Mouse (Mus musculus): ENCODE data around the gene D330045A20Rik. TPM values are rescaled to one million over a fixed set of nuclear protein-coding genes. Genes with fewer than 3 reads are reported as not detected.
"Not testable (repeated sequence)": the region's sequence is repeated elsewhere in the genome, so short reads cannot be mapped to it uniquely, and the experiment has no call there.

Gene D330045A20Rik
- under 1 TPM in 2 of 4 experiments, not detected in 2; 0.06 to 0.08 TPM for total RNA-seq (2022)

GRCm38 (mm10) chrX:139480022-139480894, at the start of gene D330045A20Rik:
Gene D330045A20Rik, plus strand, starts transcription at chrX:139480367.
- no peak for DNase-seq (ENCODE audit: low spot score)

DNA sequence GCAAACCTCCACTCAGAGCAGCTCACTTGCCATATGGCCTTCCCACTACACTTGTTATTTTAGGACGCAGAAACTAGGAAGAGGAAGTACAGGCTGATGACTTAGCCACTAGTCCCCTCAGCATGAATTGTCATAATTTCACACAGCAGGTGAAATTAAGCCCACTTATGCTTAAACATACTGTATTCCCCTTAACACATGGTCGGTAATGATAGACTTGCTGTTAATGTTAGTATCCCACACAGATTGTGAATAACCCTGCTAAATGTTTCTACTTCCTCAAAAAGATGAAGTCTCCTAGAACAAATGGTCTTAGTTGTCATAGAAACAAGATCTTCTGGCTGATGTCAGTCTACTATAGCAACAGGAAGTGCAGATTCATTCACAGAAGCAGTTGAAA, 47.6 kb upstream of the D330045A20Rik start:
- peak; percentile 0 for DNase-seq (ENCODE audit: low spot score)

GRCm38 (mm10) chrX:139435202-139435601, 45.0 kb upstream of the D330045A20Rik start:
- no peak for DNase-seq (ENCODE audit: low spot score)

DNA sequence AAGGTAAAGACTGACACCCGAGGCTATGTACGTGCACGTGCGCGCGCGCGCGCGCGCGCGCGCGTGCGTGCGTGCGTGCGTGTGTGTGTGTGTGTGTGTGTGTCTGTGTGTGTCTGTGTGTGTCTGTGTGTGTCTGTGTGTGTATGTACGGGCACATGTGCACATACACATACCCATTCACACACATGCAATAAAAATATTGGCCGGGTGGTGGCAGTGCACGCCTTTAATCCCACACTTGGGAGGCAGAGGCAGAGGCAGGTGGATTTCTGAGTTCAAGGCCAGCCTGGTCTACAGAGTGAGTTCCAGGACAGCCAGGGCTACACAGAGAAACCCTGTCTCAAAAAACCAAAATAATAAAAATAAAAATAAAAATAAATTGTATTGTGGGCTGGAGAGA, 39.1 kb upstream of the D330045A20Rik start:
- not testable (repeated sequence) for DNase-seq (ENCODE audit: low spot score)

GRCm38 (mm10) chrX:139456812-139457211, 23.4 kb upstream of the D330045A20Rik start:
- no peak for DNase-seq (ENCODE audit: low spot score)

DNA sequence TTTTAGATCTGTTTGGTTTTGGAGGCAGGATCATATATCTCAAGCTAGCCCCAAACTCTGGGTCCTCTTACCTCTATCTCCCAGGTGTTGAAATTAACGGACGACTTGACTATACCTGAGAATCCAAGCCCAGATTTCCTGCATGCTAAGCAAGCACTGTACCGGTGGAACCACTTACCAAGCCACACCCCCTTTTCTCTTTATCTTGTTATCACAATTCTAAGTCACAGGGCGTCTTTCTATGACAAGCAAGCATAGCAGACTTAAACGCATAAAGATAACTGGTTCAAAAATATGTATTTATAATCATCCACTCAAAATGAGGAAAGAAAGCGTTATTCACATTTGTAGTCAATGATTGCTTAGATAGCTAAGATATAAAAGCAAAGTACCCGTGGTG, 1.9 kb downstream of the D330045A20Rik start:
- DNase-seq (ENCODE audit: low spot score), result no peak

DNA sequence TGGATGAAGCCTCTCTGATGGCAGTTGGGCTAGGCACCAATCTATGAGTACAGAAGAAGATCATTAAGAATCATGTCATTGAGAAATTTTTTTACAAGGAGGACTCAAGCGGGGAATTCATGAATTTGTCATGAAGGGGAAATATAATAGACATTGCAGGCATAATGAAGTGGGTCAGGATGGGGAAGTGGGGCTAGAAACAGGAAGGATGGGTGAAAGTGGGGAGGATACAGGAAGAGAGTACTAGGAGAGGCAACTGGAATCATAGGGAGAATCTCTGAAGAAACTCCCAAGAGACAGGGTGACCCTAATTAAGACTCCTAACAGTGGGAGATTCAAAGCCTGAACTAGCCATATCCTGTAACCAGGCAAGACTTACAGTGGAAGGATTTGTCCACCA, 4.8 kb downstream of the D330045A20Rik start:
- no peak for DNase-seq (ENCODE audit: low spot score)

DNA sequence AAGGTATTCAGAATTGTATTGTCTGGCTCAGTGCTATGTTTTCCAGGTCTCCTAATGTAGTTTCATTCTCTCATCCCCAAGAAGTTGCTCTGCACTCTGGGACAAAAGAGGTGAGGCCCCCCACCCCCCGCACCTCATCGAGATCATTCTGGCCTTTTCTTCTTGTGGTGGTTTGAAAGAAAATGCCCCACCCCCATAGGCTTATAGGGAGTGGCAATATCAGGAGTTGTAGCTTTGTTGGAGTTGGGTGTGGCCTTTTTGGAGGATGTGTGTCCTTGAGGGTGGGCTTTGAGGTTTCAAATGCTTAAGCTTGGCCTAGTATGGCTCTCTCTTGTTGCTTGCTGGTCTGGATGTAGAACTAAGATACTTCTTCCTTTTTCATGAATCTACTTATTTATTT, 36.0 kb downstream of the D330045A20Rik start:
- no peak for DNase-seq (ENCODE audit: low spot score)

DNA sequence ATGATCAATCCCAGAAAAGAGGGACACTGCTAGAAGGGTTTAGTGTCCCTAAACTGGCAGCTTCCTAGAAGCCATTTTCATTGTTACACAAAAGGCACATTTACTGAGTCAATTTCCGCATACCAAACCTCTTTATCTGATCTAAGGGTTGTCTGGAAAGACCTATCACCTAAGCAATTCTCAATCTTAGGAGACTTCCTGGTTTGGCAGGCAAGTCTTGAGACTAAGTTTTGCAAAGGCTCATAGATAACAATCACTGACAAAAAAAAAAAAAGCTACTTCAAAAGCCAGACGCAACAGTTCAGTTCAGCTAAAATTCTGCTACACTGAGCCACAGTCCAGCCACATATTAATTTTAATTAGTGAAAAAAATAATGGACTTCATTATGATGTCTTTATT, 39.1 kb downstream of the D330045A20Rik start:
- DNase-seq (ENCODE audit: low spot score), result no peak

DNA sequence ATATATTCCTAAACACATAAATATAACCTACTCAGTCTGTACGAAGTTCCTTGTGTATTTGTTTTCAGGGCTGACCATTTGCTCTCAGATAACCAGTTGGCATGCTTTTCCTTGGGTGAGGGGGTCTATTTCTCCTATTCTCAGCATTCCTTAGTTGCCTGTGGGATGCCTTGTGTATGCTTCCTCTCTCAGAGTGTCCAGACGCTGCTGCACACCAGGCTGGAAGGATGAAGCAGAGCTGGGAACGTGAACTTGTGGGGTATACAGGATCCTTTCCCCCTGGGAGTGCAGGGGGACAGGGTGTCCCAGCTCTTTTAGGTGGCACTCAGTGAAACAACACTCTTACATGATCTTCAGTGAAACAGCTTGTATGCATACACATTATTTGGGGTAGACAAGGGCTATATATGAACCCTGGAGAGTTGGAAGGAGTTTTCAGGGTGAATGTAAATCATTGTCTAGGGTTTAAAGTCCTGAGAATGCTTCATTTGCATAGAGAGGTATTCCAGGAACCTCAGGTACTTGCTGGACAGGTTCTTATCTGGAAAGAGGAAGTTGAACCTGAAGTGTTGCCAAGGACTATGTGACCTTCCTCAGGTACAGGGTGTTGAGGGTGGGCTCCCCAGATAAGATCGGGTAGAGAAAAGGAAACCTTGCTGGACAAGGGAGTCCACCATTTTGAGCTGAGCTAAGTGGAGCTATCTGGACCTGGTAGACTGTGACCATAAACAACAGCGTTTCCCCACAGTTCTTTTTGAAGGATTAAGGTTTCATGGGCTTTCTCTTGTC, 44.3 kb downstream of the D330045A20Rik start:
- DNase-seq (ENCODE audit: low spot score), result no peak

- no peak for DNase-seq (ENCODE audit: low spot score)
Measured at GRCm38 (mm10) chrX:139525724-139526123, 45.6 kb downstream of the D330045A20Rik start.

- no peak for DNase-seq (ENCODE audit: low spot score)
Measured at GRCm38 (mm10) chrX:139526984-139527383, 46.8 kb downstream of the D330045A20Rik start.

DNA sequence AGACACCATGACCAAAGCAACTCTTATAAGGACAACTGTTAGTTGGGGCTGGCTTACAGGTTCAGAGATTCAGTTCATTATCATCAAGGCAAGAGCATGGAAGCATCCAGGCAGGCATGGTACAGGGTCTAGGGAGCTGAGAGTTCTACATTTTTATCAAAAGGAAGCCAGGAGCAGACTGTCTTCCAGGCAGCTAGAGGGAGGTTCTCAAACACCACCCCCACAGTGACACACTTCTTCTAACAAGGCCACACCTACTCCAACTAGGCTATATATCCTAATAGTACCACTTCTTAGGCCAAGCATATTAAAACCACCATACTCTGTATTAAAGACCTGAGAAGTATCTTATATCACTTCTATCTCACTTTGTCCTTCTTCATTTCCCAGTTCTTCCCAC, 49.5 kb downstream of the D330045A20Rik start:
- DNase-seq (ENCODE audit: low spot score), result no peak

DNA sequence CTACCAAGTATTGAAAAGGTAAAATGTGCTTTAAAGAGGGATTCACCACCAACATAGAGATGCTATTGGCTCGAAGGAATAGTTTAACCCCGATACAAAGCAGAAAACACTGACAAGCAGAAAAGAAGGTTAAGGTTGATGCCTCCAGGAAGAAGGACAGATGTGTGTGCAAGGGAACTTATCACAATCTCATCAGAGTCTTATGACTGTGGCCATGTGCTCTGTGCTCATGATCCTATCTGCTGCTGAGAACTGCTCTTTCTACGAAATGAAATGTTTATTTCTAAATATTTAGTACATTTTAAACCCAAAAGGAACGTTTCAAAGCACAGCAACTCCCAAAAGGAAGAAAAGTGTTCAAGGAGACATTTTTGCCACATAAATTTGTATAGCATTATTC, 52.1 kb downstream of the D330045A20Rik start:
- no peak for DNase-seq (ENCODE audit: low spot score)

DNA sequence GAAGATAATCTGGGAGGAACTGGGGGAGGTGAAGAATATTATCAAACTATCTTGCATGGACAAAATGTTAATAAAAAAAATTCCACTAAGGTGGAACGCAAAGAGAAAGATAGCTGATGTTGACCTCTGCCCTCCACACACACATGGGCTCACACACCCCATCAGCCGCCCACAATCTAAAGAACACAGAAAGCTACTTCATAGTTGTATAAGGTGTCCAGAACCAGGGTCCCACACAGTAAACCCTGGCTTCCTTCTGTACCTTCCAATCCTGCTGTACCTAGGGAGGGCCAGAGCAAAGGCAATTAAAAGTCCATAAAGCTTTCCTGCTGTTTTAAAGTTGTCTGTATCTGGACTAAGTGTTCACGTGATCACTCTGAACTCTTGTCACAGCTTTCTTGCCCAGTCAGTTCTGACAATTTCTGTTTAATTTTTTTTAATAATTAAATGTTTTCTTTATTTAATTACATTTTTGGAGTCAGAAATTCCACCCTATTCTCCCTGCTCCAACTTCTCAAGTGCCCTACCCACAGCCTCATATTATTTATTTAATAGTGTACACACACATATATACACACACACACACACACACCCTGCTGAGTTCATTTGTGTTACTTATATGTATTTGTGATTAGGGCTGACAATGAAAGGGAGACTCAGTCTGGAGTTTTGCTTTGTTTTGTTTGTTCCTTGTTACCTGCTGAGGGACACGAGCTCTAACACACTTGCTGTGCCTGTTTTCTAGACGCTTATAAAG, 57.7 kb downstream of the D330045A20Rik start:
- no peak for DNase-seq (ENCODE audit: low spot score)

DNA sequence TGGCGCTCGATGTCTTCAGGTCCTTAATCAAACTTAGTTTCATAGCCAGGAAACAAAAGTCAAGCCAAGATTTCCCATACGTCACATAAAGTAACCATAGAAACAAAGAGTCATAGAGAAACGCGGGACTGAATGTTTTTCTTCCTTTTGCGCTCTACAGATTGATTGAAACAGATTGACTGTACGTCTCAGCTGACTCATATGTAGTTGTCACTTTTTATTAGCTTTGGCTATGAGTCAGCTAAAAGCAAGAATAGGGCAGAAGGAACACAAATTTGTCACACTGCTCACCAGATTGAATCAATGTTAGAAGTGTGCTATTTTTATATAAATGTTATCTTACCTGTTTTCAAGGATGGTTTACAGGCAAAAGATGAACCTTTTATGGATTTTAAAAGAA, 63.6 kb downstream of the D330045A20Rik start:
- no peak for DNase-seq (ENCODE audit: low spot score)

DNA sequence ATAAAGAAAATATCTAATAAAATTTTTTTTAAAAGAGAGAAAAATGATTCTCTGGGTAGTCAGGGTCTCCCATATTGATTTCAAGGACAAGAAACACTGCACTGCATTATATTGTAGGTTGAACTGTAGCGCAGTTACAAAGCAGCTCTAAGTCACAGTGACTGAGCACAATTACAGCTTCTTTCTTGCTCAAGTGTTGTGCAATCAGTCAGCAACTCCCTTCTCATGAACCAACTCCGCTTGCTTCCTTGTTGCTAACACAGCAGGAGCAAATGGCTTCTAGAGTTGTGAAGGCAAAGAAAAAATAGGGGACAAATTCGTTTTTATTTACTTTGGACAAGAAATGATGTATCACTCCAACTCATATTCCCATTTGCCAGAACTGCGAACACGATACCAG, 70.3 kb downstream of the D330045A20Rik start:
- DNase-seq (ENCODE audit: low spot score), result no peak

GRCm38 (mm10) chrX:139552090-139552489, 71.9 kb downstream of the D330045A20Rik start:
- DNase-seq (ENCODE audit: low spot score), result no peak

- no peak for DNase-seq (ENCODE audit: low spot score)
Measured at GRCm38 (mm10) chrX:139562255-139562924, 82.2 kb downstream of the D330045A20Rik start.

DNA sequence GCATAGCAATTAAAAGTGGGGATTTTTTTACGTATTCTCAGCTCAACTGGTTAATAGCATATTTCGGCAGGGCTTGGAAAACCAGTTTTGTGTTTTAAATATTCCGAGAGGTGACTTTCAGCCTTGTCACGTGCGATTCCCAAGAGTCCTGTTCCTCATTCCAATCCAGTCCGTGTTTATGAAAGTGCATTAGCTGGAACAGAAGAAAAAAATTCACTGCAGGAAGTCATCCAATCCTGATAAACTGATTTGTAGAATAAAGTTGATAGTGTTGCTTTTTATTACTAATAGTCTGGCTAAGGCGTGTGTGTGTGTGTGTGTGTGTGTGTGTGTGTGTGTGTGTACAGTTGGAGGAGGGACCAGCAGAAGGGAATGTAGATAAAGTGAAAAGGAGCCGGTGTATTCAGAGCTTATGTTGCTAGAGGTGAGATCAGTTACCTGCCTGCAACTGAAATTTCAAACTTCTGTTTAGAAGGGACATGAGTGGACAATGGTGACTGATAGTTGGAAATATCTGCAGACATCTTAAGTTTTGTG, 82.8 kb downstream of the D330045A20Rik start, which contains the start of gene Rnf128:
Rnf128 (plus strand) TSS at position 392 of the 537 bp plus-strand sequence.
- no peak for DNase-seq (ENCODE audit: low spot score)

- DNase-seq (ENCODE audit: low spot score), result no peak
Measured at GRCm38 (mm10) chrX:139570054-139570453, 89.9 kb downstream of the D330045A20Rik start.
